Mouse (Mus musculus) C2C12 (cell line): Measurements from ENCODE around the gene Pla1a.

Source experiments
- CTCF ChIP-seq: IDR thresholded peaks from one replicate; pipeline ENCODE4 v1.5.1; 2011; ENCODE audit not compliant: control insufficient read depth, insufficient read depth, insufficient read length
- FOSL1 ChIP-seq: IDR thresholded peaks from one replicate; pipeline ENCODE4 v1.8.0; 2011; ENCODE audit warnings: mild to moderate bottlenecking, low read length; ENCODE audit not compliant: poor library complexity, insufficient read depth, severe bottlenecking
- MAX ChIP-seq: IDR thresholded peaks from one replicate; pipeline ENCODE4 v1.6.1; 2011; ENCODE audit warnings: mild to moderate bottlenecking, control low read depth
- MYOD1 ChIP-seq: IDR thresholded peaks from one replicate; pipeline ENCODE4 v1.6.1; 2011; ENCODE audit warnings: low read depth; ENCODE audit not compliant: control insufficient read depth, insufficient read length
- MYOG ChIP-seq: IDR thresholded peaks from one replicate; pipeline ENCODE4 v1.6.1; 2011; ENCODE audit not compliant: control insufficient read depth, insufficient read length; ENCODE audit errors: extremely low read depth
- USF1 ChIP-seq: IDR thresholded peaks from one replicate; pipeline ENCODE4 v1.6.1; 2011; ENCODE audit warnings: low read depth, mild to moderate bottlenecking, control low read depth, moderate library complexity

DNA sequence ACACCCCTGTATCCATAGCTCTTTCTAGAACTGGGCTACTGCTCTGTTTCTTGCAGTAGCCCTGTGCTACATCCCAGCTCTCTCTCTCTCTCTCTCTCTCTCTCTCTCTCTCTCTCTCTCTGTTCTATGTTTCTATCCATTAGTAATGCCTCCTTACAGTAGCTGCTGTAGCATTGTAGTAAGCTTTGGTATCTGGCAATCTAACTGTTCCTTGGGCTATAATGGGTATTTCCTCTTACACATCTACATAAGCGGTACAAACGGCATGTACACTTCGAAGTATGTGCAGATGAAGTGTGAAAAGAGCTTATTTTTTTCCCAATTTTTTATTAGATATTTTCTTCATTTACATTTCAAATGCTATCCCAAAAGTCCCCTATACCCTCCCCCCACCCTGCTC, 53.0 kb downstream of the Pla1a start:
- no peak for TF ChIP-seq MAX
- TF ChIP-seq CTCF = no peak
- TF ChIP-seq MYOD1 = no peak
- TF ChIP-seq MYOG = no peak
- no peak for TF ChIP-seq FOSL1
- no peak for TF ChIP-seq USF1
